Mouse (Mus musculus) kidney, embryonic 15.5 days (tissue): ENCODE data around the gene E2f1. TPM values are rescaled to one million over a fixed set of nuclear protein-coding genes. Genes with fewer than 3 reads are reported as not detected.

Source experiments
- ATAC-seq: fragments of 200-750 bp; cut with Nextera tagmentation; replicated peaks from 2 replicates; pipeline ENCODE4 v1.8.0; 2017; ENCODE audit warnings: moderate TSS enrichment; ENCODE audit not compliant: low FRiP score
- H3K27ac ChIP-seq: fragments of 300-500 bp; sonication (generic); 2 replicates; pipeline ENCODE4 v1.5.1; 2015; ENCODE audit warnings: mild to moderate bottlenecking, inconsistent platforms
- H3K27me3 ChIP-seq: fragments of 300-500 bp; sonication (generic); 2 replicates; pipeline ENCODE4 v1.6.1; 2015; ENCODE audit warnings: inconsistent platforms
- H3K36me3 ChIP-seq: fragments of 300-500 bp; sonication (generic); 2 replicates; pipeline ENCODE4 v1.6.1; 2015; ENCODE audit warnings: inconsistent platforms
- H3K4me1 ChIP-seq: fragments of 300-500 bp; sonication (generic); 2 replicates; pipeline ENCODE4 v1.6.1; 2015; ENCODE audit warnings: inconsistent platforms
- H3K4me2 ChIP-seq: fragments of 300-500 bp; sonication (generic); 2 replicates; pipeline ENCODE4 v1.6.1; 2015; ENCODE audit warnings: moderate library complexity, mild to moderate bottlenecking, inconsistent platforms
- H3K4me3 ChIP-seq: fragments of 300-500 bp; sonication (generic); replicated peaks from 2 replicates; pipeline ENCODE4 v1.5.1; 2015; ENCODE audit warnings: mild to moderate bottlenecking, inconsistent platforms
- H3K9ac ChIP-seq: fragments of 300-500 bp; sonication (generic); 2 replicates; pipeline ENCODE4 v1.6.1; 2015; ENCODE audit warnings: mild to moderate bottlenecking, inconsistent platforms
- H3K9me3 ChIP-seq: fragments of 300-500 bp; sonication (generic); replicated peaks from 2 replicates; pipeline ENCODE4 v1.6.1; 2016; ENCODE audit warnings: inconsistent platforms
- WGBS: fragments of 180-500 bp; shearing (Covaris S2); methylation state at CpG from one replicate; pipeline ENCODE4 v1.1.7; 2015; ENCODE audit warnings: mixed read lengths; 5-methylcytosine and 5-hydroxymethylcytosine counted together
- polyA plus RNA-seq: library from polyadenylated mRNA; unstranded; fragments of >200 nt; fragmentation: Nextera tagmentation; extraction: Ambion mirVana; gene quantifications from 2 replicates; pipeline ENCODE4 v1.2.1, GENCODE M21; 2015

Gene E2f1
- polyA plus RNA-seq, 1 experiment from 2014 or later: 21.0 TPM

GRCm38 (mm10) chr2:154601324-154601723 lies 31.6 kb upstream of the E2f1 start:
- no peak for ATAC-seq
- no peak overlapping the region for H3K9ac ChIP-seq
- no peaks in the 10 kb centered on the region for H3K27me3 ChIP-seq
- H3K4me2 ChIP-seq: no peak overlapping the region
- 80% methylated on average over 3 of the region's 3 CpGs for WGBS
- H3K27ac ChIP-seq: no peak overlapping the region
- H3K4me3 ChIP-seq: no peak overlapping the region
- no peaks in the 10 kb centered on the region for H3K36me3 ChIP-seq
- H3K9me3 ChIP-seq: no peaks in the 10 kb centered on the region
- peaks cover 17% of the 10 kb centered on the region for H3K4me1 ChIP-seq

DNA sequence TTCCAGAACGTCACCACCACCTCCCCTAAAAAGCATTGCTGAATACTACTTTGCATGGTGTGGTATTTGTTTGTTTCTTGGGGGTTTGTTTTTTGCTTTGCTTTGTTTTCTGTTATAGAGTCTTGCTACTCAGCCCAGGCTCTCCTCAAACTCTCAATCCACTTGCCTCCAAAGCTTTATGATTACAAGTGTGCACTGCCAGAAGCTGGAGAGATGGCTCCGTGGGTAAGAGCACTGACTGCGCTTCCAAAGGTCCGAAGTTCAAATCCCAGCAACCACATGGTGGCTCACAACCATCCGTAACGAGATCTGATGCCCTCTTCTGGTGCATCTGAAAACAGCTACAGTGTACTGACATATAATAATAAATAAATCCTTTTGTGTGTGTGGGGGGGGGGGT lies 30.9 kb upstream of the E2f1 start:
- Histone ChIP-seq H3K4me3 (no peak overlapping the region), H3K4me2 (no peak overlapping the region), H3K27ac (no peak overlapping the region), H3K4me1 (peaks cover 17% of the 10 kb centered on the region), H3K9me3 (no peaks in the 10 kb centered on the region), H3K27me3 (no peaks in the 10 kb centered on the region), H3K36me3 (no peaks in the 10 kb centered on the region), H3K9ac (no peak overlapping the region)
- ATAC-seq: no peak
- 73% methylated on average over 6 of the region's 6 CpGs for WGBS

GRCm38 (mm10) chr2:154597399-154597798 lies 27.7 kb upstream of the E2f1 start:
- no peaks in the 10 kb centered on the region for H3K9me3 ChIP-seq
- H3K4me2 ChIP-seq: no peak overlapping the region
- peaks cover 26% of the 10 kb centered on the region for H3K36me3 ChIP-seq
- H3K4me3 ChIP-seq: no peak overlapping the region
- H3K9ac ChIP-seq: no peak overlapping the region
- no peak for ATAC-seq
- 85% methylated on average over 3 of the region's 3 CpGs for WGBS
- peaks cover 1% of the 10 kb centered on the region; the same call in 1 of the 2 replicates for H3K4me1 ChIP-seq
- no peak overlapping the region for H3K27ac ChIP-seq
- H3K27me3 ChIP-seq: no peaks in the 10 kb centered on the region

DNA sequence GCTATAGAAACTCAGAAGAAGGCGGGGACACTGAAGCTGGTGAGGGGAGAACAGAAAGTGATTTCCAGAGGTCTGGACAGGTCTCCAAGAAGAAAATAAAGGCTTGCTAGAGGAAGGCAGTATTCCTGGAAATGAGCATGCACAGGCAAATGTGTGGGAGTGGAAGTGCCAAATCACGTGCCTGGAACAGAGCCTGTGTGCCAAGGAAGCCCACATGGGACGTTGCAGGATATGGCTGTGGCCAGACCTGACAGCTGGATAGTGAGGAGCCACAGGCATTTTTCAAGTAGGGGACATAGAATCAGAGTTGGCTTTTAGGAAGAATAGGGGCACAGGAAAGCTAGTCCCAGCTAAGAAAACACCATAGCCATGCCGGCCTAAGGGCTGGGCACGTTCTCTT lies 26.1 kb upstream of the E2f1 start:
- Histone ChIP-seq H3K9ac (no peak overlapping the region), H3K36me3 (peaks cover 26% of the 10 kb centered on the region), H3K27ac (no peak overlapping the region), H3K4me1 (no peaks in the 10 kb centered on the region), H3K4me2 (no peak overlapping the region), H3K27me3 (no peaks in the 10 kb centered on the region), H3K9me3 (no peaks in the 10 kb centered on the region), H3K4me3 (no peak overlapping the region)
- 72% methylated on average over 5 of the region's 5 CpGs for WGBS
- no peak for ATAC-seq

- H3K4me1 ChIP-seq: no peaks in the 10 kb centered on the region
- H3K9ac ChIP-seq: no peak overlapping the region
- WGBS: 74% methylated on average over 3 of the region's 3 CpGs
- no peaks in the 10 kb centered on the region for H3K27me3 ChIP-seq
- no peak overlapping the region for H3K4me3 ChIP-seq
- no peaks in the 10 kb centered on the region for H3K9me3 ChIP-seq
- H3K36me3 ChIP-seq: peaks cover 26% of the 10 kb centered on the region
- H3K4me2 ChIP-seq: no peak overlapping the region
- H3K27ac ChIP-seq: no peak overlapping the region
- no peak for ATAC-seq
These were observed 23.3 kb upstream of the E2f1 start for GRCm38 (mm10) chr2:154593025-154593424.

DNA sequence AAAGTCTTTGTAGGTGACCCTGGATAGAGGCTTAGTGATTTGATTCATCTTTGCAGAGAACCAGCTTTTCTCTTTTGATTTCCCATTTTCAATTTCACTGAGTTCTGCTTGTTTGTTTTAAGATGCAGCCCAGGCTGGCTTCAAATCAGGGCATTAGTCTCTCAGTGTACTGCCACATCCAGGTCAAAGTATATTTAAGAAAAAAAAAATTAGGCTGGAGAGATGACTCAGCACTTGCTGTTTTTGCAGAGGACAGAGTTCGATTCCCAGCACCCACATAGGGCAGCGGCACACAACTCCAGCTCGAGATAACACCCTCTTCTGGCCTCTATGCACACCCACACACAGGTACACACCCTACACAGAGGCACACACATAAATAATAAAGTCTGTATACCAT lies 21.5 kb upstream of the E2f1 start:
- Histone ChIP-seq H3K4me2 (no peak overlapping the region), H3K4me1 (no peaks in the 10 kb centered on the region), H3K9me3 (no peaks in the 10 kb centered on the region), H3K9ac (no peak overlapping the region), H3K27me3 (no peaks in the 10 kb centered on the region), H3K36me3 (peaks cover 42% of the 10 kb centered on the region), H3K4me3 (no peak overlapping the region), H3K27ac (no peak overlapping the region)
- 86% methylated on average over 3 of the region's 3 CpGs for WGBS
- ATAC-seq: no peak

DNA sequence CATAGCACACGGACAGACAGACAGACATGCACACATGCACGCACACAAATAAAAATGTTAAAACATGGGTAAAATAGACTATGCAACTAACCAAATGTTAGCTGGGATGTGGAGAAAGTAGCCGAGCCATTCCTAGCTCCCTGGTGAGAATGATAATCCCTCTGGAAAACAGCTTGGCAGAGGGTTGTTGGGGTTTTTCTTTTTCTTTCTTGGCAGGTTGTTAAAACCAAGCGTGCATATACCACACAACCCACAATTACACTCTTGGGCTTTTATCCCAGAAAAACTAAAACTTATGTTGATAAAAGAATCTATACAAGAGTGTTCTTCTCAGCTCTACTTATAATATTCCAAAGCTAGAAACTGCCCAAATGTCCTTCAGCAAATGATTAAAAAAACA lies 19.4 kb upstream of the E2f1 start:
- 81% methylated on average over 4 of the region's 4 CpGs for WGBS
- H3K27me3 ChIP-seq: no peaks in the 10 kb centered on the region
- no peak overlapping the region for H3K27ac ChIP-seq
- H3K4me3 ChIP-seq: no peak overlapping the region
- ATAC-seq: no peak
- H3K4me1 ChIP-seq: peaks cover 5% of the 10 kb centered on the region; the same call in 1 of the 2 replicates
- peaks cover 33% of the 10 kb centered on the region for H3K36me3 ChIP-seq
- H3K4me2 ChIP-seq: no peak overlapping the region
- no peaks in the 10 kb centered on the region for H3K9me3 ChIP-seq
- no peak overlapping the region for H3K9ac ChIP-seq

GRCm38 (mm10) chr2:154586405-154586804 lies 16.7 kb upstream of the E2f1 start:
- H3K4me1 ChIP-seq: peaks cover 8% of the 10 kb centered on the region; the same call in 1 of the 2 replicates
- no peak overlapping the region for H3K4me3 ChIP-seq
- no peak overlapping the region for H3K4me2 ChIP-seq
- H3K36me3 ChIP-seq: peaks cover 17% of the 10 kb centered on the region
- ATAC-seq: no peak
- 79% methylated on average over 5 of the region's 5 CpGs for WGBS
- H3K9me3 ChIP-seq: no peaks in the 10 kb centered on the region
- no peak overlapping the region for H3K9ac ChIP-seq
- no peak overlapping the region for H3K27ac ChIP-seq
- H3K27me3 ChIP-seq: no peaks in the 10 kb centered on the region

DNA sequence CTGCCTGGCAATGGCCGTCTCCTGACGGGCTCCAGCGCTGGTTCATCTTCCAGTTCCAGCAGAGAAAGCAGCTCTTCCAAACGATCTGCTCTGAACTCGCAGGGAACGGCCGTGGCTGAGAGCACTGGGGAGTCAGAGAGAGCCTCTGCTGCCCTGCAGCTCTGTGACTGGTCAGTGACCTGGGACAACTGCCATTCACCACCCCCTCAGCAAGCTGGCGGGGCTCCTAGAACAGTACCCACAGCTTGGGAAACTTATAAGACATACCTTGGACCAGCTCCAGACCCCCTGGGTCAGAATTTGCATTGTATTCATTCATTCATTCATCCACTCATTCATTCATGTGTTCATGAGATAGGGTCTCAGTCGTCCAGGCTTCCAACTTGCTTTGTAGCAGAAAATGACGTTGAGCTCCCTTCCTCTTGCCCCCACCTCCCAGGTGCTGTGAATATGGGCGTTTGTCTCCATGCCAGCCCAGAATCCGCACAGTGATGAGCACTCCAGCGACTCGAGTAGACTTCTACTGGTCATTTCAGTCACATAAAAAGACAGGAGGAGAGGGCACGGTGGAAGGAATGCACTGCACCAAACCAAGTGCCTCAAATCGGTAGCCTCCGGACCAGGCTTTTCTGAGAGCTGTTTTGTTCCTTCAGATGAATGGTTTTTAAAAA lies 15.4 kb upstream of the E2f1 start:
- Histone ChIP-seq H3K4me2 (no peak overlapping the region), H3K36me3 (peaks cover 17% of the 10 kb centered on the region), H3K4me1 (peaks cover 8% of the 10 kb centered on the region; the same call in 1 of the 2 replicates), H3K4me3 (no peak overlapping the region), H3K27ac (no peak overlapping the region), H3K9me3 (no peaks in the 10 kb centered on the region), H3K27me3 (no peaks in the 10 kb centered on the region), H3K9ac (no peak overlapping the region)
- WGBS: 62% methylated on average over 17 of the region's 17 CpGs
- ATAC-seq: no peak

DNA sequence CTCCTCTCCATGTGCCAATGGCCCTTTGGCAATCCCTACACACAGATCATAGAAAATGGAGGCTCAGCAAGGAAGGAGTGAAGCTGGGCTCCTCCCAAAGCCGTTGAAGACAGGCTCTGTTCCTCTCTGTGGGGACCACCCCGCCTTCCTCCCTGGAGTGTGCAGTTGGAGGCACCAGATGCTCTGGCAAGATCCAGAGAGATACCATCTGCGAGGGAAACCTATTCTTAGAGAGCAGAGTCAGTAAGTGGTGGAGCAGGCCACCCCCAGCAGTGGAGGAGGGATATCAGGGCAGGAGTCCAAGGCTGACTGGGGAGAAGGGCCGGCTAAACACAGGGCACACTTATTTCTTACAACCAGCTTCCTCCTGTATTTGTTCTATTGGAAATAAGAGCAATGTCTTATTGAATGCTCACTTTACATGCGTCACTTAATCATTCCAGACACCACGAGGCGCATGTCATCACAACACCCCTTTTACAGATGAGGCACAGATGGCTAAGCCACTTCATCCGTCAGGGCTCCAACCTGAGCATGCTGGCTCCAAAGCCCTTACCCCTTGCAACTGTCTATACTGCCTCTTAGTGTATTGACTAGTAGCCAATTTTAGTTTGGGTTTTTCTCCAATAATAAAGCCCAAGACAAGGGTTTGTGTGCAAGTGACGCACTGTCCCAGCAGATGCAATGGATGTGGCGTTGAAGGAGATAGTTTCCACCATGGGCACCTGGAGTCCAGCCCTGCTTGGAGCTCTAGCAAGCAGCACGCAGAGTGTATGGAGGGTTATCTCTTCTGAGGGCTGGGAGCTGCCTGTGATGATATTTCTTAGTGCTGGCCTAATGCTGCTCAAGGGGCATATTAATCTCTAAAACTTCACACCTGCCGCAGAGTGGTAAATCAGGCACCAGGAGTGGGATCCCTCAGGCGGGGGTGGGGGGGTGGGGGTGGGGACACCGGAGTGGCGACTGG lies 14.5 kb upstream of the E2f1 start:
- 65% methylated on average over 15 of the region's 15 CpGs for WGBS
- Histone ChIP-seq H3K9me3 (no peaks in the 10 kb centered on the region), H3K4me3 (no peak overlapping the region), H3K9ac (no peak overlapping the region), H3K4me1 (peaks cover 8% of the 10 kb centered on the region; the same call in 1 of the 2 replicates), H3K36me3 (peaks cover 17% of the 10 kb centered on the region), H3K27ac (no peak overlapping the region), H3K27me3 (no peaks in the 10 kb centered on the region), H3K4me2 (no peak overlapping the region)
- no peak for ATAC-seq

- no peak overlapping the region for H3K4me2 ChIP-seq
- no peaks in the 10 kb centered on the region for H3K9me3 ChIP-seq
- H3K4me3 ChIP-seq: no peak overlapping the region
- WGBS: 94% methylated on average over 1 of the region's 1 CpGs
- H3K36me3 ChIP-seq: peaks cover 3% of the 10 kb centered on the region
- no peak overlapping the region for H3K9ac ChIP-seq
- no peak overlapping the region for H3K27ac ChIP-seq
- no peaks in the 10 kb centered on the region for H3K27me3 ChIP-seq
- peaks cover 11% of the 10 kb centered on the region; the same call in 1 of the 2 replicates for H3K4me1 ChIP-seq
- no peak for ATAC-seq
These were observed 11.7 kb upstream of the E2f1 start for GRCm38 (mm10) chr2:154581421-154581820.

GRCm38 (mm10) chr2:154580586-154580985 lies 10.9 kb upstream of the E2f1 start:
- 79% methylated on average over 8 of the region's 8 CpGs for WGBS
- H3K9ac ChIP-seq: no peak overlapping the region
- no peak overlapping the region for H3K4me2 ChIP-seq
- no peak overlapping the region for H3K4me3 ChIP-seq
- no peaks in the 10 kb centered on the region for H3K27me3 ChIP-seq
- H3K4me1 ChIP-seq: peaks cover 11% of the 10 kb centered on the region; the same call in 1 of the 2 replicates
- no peaks in the 10 kb centered on the region for H3K36me3 ChIP-seq
- no peaks in the 10 kb centered on the region for H3K9me3 ChIP-seq
- ATAC-seq: no peak
- no peak overlapping the region for H3K27ac ChIP-seq
